In genomic region chr1:74935402-74935801, GRCm38 (mm10) we compare ENCODE assay signal across 8 mouse cellular contexts. TPM values are rescaled to one million over a fixed set of nuclear protein-coding genes. Genes with fewer than 3 reads are reported as not detected.
A peak's percentile ranks its signal among the peaks of the same experiment; 100 is the strongest.
DNase-seq lines count a peak whose midpoint lies in the region; ATAC-seq and TF ChIP-seq lines count a peak whose summit lies in the region.

Gene Cfap65 (minus strand): TSS chr1:74935599.

- peaks cover 5% of the 10 kb centered on the region; the same call in 1 of the 2 replicates for H3K27me3 ChIP-seq in liver, postnatal 0 days (ENCODE audit: insufficient read depth, low read length)

- H3K4me3 ChIP-seq in liver, postnatal 0 days (ENCODE audit: low read depth, low read length): no peak within 1 kb of the TSS

- no peaks in the 10 kb centered on the region for H3K36me3 ChIP-seq in liver, postnatal 0 days (replicated peaks; ENCODE audit: insufficient read depth, low read length)

- ATAC-seq in CD4-positive, CD25-positive, alpha-beta regulatory T cell, adult 4 months: no peak
- no peak for ATAC-seq in liver, postnatal 0 days
- ATAC-seq in erythroid progenitor cell, adult 5-6 weeks (replicated peaks; ENCODE audit: low FRiP score, poor library complexity, severe bottlenecking): no peak

- TF ChIP-seq CTCF in liver, postnatal 0 days (IDR thresholded peaks at IDR 0.05; ENCODE audit: low read depth): no peak

- WGBS in liver, postnatal 0 days (ENCODE audit: insufficient replicate concordance): 2% methylated on average over 18 of the region's 18 CpGs

- DNase-seq in CD4-positive, CD25-positive, alpha-beta regulatory T cell, adult 2 months (ENCODE audit: low read depth, low spot score): peak; percentile 9
- peak; percentile 58 for DNase-seq in adrenal gland, postnatal 25 days
- peak; percentile 58 to 64 for DNase-seq in frontal cortex, postnatal 25 days (ENCODE audit: low spot score in 2 of 2)
- peak; percentile 79 to 86 for DNase-seq in kidney, postnatal 36 days
- peak; percentile 44 for DNase-seq in liver, postnatal 0 days
- peak; percentile 75 for DNase-seq in right cerebral cortex, postnatal 14 days

- no peaks in the 10 kb centered on the region for H3K9me3 ChIP-seq in liver, postnatal 0 days (ENCODE audit: low read length)

- H3K4me2 ChIP-seq in liver, postnatal 0 days (ENCODE audit: low read depth, low read length): 0 out of 2 replicates have a peak within 1 kb of the TSS, but pooled peaks have one; percentile 4

- TF ChIP-seq EP300 in liver, postnatal 0 days (IDR thresholded peaks at IDR 0.05; ENCODE audit: low read depth): no peak

- H3K9ac ChIP-seq in liver, postnatal 0 days (replicated peaks): no peak within 1 kb of the TSS

- H3K27ac ChIP-seq in liver, postnatal 0 days (ENCODE audit: low read depth): no peak within 1 kb of the TSS

- H3K4me1 ChIP-seq in liver, postnatal 0 days (ENCODE audit: insufficient read depth): no peaks in the 10 kb centered on the region

RNA-seq across cellular contexts. Expression of gene Cfap65, which starts in this region (rescaled TPM):
- not detected for polyA plus RNA-seq in CD4-positive, CD25-positive, alpha-beta regulatory T cell, adult 4 months (2017; shearing (Covaris generic))
- 0.06 TPM in 1 of 2 replicates, not detected in the other for total RNA-seq in adrenal gland, postnatal 25 days (2021)
- polyA plus RNA-seq in liver, postnatal 0 days (2015; fragmentation: Nextera tagmentation; extraction: Ambion mirVana): not detected in 2 replicates
- not detected in 2 replicates for total RNA-seq in erythroid progenitor cell, adult 5-6 weeks (2015; ENCODE audit: low replicate concordance)
- total RNA-seq in erythroid progenitor cell, adult 5-6 weeks (2017; ENCODE audit: low replicate concordance): not detected in 2 replicates

Comparison
In these comparisons a context has a peak if more than half of its experiments do, and no peak if none do; other contexts are left out.
1. Peak in DNase-seq in adrenal gland, postnatal 25 days; RNA of the gene not detected or under 1 TPM.
2. Peak in DNase-seq and H3K4me2 ChIP-seq in liver, postnatal 0 days; RNA of the gene not detected or under 1 TPM.
3. DNase-seq: peak in every context shown above with its lines; median percentile 82 in kidney, postnatal 36 days; 75 in right cerebral cortex, postnatal 14 days; 61 in frontal cortex, postnatal 25 days; 58 in adrenal gland, postnatal 25 days; 44 in liver, postnatal 0 days; 9 in CD4-positive, CD25-positive, alpha-beta regulatory T cell, adult 2 months.